Mouse (Mus musculus): ENCODE measurements around the gene Gpx5.
"Not testable (repeated sequence)": the region's sequence is repeated elsewhere in the genome, so short reads cannot be mapped to it uniquely, and the experiment has no call there.

Gene Gpx5

DNA sequence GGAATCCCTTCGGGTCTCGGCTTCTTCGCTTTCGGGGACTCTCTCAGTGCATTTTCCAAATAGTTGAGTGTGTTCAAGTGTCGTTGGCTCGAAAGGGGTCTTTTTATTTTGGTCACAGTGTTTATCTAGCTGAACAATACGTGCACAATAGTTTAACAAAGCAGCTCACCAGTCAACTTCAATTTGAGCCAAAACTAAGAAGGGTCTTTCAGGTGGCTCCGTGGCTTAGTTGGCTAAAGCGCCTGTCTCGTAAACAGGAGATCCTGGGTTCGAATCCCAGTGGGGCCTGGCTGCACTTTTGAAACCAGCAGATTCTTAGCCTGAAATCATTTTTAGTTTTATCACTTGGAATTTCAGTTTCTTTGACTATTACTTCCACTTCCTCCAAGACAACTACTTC lies 28.2 kb downstream of the Gpx5 start:
- DNase-seq = no peak

DNA sequence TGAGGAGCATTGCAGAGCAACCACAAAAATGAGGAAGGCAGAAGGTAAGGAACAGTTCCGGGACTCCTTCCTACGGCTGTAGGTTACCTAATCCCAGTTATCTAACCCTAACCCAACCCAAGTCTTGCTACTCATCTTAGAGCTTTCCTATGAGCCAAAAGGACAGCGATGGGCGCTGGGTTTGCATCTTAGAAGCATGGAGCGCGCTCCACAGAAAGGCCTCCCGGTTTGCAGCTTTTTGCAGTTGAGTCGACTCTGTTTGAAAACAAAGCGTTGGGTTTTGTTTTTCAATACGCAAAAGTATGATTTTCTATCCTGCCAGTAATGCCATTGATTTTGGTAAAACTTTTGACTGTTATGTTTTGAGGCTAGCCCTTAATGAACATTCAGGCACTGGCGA lies 28.6 kb downstream of the Gpx5 start:
- no peak for DNase-seq

DNA sequence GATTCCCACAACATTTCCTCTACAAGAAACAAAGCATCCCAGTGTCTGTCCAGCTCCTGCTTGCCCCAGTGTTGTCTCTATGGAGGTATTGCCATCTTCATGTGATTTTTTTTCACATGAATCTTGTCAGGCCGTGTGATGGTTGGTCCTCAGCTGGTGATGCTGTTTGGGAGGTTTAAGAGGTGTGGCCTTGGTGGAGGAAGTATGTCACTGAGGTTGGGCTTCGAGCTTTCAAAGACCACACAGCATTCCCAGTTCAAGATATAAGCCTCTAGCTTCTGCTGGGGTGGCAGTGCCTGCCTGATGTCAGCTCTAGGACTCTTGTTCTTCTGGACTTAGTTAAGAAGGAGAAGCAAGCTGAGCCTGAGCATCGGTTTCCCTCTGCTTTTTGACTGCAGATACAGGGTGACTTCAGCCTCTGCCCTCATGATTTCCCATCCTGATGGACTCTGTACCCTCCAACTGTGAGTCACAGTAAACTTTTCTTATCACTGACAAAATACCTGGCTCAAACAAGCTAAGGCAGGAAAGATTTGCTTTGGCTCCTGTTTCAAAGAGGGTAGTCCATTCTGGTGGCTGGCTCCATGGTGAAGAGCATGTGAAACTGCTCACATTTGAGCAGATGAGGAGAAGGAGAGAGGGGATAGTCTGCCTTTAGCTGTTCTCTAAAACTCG lies 29.6 kb downstream of the Gpx5 start:
- DNase-seq = no peak

- DNase-seq = no peak
Measured at GRCm38 (mm10) chr13:21260289-21260688, 32.2 kb downstream of the Gpx5 start.

DNA sequence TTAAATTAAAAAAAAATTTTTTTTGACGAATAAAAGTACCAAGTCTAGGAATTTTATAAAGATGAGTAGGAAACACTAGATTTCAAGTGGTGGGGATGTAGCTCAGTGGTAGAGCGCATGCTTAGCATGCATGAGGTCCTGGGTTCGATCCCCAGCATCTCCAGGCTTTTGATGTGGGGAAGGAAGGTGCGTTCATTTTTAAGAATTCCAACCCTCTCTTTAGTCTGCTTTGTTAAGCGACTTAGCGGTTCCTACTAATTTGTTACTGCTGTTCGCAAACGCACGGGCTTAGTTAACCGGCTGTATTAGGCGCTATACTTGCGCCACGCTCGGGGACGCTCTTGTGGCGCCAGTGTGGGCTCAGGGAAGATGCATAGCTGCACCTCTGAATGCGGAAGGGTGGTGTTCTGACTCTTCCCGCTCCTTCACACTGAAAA lies 32.8 kb downstream of the Gpx5 start:
- no peak for DNase-seq

GRCm38 (mm10) chr13:21259171-21259631 lies 33.3 kb downstream of the Gpx5 start:
- no peak for DNase-seq

- DNase-seq = no peak
Measured at GRCm38 (mm10) chr13:21258524-21258923, 34.0 kb downstream of the Gpx5 start.

GRCm38 (mm10) chr13:21253986-21254385 lies 38.5 kb downstream of the Gpx5 start:
- DNase-seq = no peak

- no peak for DNase-seq
Measured at GRCm38 (mm10) chr13:21253569-21253968, 39.0 kb downstream of the Gpx5 start.

DNA sequence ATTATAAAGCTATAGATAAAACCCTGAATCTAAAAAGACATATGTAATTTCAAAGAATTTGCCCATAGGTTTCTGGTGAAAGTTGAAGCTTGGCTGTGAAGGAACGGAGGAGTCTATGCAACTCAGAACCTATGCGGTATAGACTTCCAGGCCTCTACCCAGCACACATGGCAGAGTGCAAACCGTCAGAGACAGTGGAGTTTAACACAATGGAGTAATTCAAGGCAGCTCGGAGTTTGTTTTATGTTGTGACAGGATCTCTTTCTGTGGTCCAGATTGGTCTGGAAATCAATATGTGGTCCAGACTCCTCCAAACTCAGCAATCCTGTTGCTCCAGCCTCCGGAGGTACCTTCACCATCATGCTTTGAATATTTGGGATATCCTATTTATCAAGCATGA lies 39.5 kb downstream of the Gpx5 start:
- DNase-seq = no peak

DNA sequence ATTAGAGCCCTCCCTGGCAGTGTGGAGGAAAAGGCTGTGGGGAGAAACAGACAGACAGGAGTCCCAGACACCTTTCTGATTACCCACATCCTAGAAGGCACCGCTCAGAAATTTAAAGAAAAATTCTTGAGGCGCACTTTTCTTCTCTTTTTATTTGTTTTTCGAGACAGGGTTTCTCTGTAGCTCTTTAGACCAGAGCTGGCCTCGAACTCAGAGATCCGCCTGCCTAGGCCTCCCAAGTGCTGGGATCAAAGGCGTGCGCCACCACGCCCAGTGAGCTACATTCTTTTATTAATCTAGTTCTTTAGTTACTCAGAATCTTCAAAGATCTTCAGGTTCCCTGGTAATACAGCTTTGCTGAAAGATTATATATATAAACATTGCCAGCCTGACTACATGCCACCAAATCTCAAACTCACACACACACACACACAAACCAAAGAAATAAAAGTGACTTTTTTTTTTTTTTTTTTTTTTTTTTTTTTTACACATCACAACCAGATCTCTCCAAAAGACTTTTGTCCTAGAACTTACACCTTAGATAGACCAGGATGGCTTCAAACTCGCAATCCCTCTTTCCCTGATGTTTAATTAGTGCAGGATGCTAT lies 42.4 kb downstream of the Gpx5 start:
- DNase-seq = no peak

DNA sequence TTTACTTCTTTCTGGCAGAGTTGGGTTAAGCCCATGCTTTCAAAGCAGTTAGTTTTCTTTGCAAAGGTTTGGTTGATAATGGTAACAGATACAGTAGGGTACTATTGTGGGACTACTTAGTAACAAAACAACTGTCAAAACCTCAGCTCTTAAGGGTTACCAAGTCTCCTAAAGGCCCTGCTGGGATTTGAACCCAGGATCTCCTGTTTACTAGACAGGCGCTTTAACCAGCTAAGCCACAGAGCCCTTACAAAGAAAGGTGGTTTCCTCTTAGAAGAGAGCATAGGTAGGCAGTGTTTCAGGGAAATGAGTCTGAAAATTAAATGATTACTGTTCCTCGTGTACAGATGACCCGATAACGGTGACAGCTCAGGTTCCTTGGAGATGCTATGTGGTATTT lies 43.5 kb downstream of the Gpx5 start:
- no peak for DNase-seq

DNA sequence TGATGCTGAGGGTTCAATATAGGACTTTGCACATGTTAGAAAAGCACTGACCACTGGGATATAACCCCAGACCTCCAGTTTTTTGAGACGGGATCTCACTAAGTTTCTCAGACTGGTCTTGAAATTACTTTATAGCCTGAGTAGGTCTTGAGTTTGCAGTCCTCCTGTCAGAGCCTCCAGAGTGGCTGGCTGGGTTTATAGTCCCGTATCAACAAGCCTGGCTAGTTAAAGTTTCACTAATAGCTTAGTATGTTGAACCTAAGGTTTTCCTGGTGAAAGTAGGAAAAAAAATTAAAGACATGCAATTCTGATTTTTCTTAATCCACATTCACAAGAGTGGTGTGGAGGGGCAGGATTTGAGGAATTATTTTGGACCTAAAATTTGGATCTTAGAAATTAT lies 46.3 kb downstream of the Gpx5 start:
- DNase-seq = no peak

GRCm38 (mm10) chr13:21244967-21245366 lies 47.6 kb downstream of the Gpx5 start:
- not testable (repeated sequence) for DNase-seq

DNA sequence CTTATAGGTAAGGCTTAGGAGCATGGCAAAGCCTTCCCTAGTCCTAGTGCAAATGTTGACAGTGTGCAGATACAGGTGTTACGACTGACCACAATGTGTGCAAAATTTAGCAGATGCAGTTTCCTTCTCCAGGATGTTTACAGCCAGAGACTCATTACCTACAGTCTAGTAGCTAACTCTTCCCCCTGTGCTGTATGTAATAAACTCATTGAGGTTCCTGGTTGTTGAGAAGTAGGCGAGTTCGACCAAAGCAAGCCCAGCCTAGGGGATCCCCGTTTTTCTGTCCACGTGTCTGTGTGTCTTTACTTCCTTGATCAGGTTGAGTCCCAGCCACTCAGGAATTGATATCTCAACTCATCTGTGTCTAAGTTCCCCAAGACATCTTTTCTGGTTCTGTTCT lies 48.4 kb downstream of the Gpx5 start:
- no peak for DNase-seq

- no peak for DNase-seq
Measured at GRCm38 (mm10) chr13:21243196-21243595, 49.3 kb downstream of the Gpx5 start.

- no peak for DNase-seq
Measured at GRCm38 (mm10) chr13:21242408-21243125, 50.0 kb downstream of the Gpx5 start.

GRCm38 (mm10) chr13:21240788-21241187 lies 51.7 kb downstream of the Gpx5 start:
- no peak for DNase-seq

DNA sequence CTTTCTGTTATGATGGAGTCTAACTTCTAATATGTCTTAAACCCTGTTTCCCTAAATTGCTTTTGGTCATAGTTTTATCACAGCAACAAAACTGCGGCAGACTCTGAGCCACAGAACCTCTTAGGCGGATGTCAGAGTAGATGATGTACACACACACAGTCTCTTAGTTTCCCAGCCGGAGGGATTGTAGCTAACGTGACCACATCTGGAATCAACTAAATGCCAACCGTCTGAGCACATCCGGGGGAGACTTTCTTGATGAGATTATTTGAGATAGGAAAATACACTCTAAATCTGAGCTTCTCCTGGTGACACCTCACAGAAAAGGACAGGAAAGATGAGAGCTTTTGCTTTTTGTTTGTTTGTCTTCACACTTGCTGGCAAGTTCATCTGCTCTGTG lies 55.4 kb downstream of the Gpx5 start:
- DNase-seq = no peak

GRCm38 (mm10) chr13:21236714-21237113 lies 55.8 kb downstream of the Gpx5 start:
- DNase-seq = no peak

Measured in lung, postnatal 10 days (tissue).